Mouse (Mus musculus) G1E-ER4 (cell line): ENCODE results near the gene Mtor. TPM values are rescaled to one million over a fixed set of nuclear protein-coding genes. Genes with fewer than 3 reads are reported as not detected.

Source experiments
- GATA1 ChIP-seq: IDR thresholded peaks from one replicate; pipeline ENCODE4 v1.8.0; 2012; ENCODE audit warnings: low read length, inconsistent platforms
- polyA plus RNA-seq: library from polyadenylated mRNA; stranded (reverse); fragments of >175 nt; gene quantifications from 2 replicates; pipeline ENCODE4 v1.2.3, GENCODE M21; 2012

Mtor gene
- polyA plus RNA-seq, 1 experiment, result 11.7 TPM

GRCm38 (mm10) chr4:148533613-148534328 lies 85.4 kb downstream of the Mtor start:
- TF ChIP-seq GATA1, result no peak

GRCm38 (mm10) chr4:148535876-148536275 lies 87.5 kb downstream of the Mtor start:
- TF ChIP-seq GATA1, result no peak

- no peak for TF ChIP-seq GATA1
Observed at GRCm38 (mm10) chr4:148549106-148549505, 100.7 kb downstream of the Mtor start.

GRCm38 (mm10) chr4:148557766-148558165 lies 109.4 kb downstream of the Mtor start:
- no peak for TF ChIP-seq GATA1

- TF ChIP-seq GATA1, result no peak
Observed at GRCm38 (mm10) chr4:148558297-148559000, 110.0 kb downstream of the Mtor start, which contains the start of gene Exosc10. TSS of gene Exosc10 (plus strand) at chr4:148558429.

- TF ChIP-seq GATA1, result no peak
Observed at GRCm38 (mm10) chr4:148562676-148563075, 114.3 kb downstream of the Mtor start.

GRCm38 (mm10) chr4:148563595-148563994 lies 115.2 kb downstream of the Mtor start:
- no peak for TF ChIP-seq GATA1

- no peak for TF ChIP-seq GATA1
Observed at GRCm38 (mm10) chr4:148570138-148570537, 121.7 kb downstream of the Mtor start.

GRCm38 (mm10) chr4:148570693-148571295 lies 122.4 kb downstream of the Mtor start:
- no peak for TF ChIP-seq GATA1

GRCm38 (mm10) chr4:148573222-148573621 lies 124.8 kb downstream of the Mtor start:
- TF ChIP-seq GATA1, result no peak

- no peak for TF ChIP-seq GATA1
Observed at GRCm38 (mm10) chr4:148580765-148581164, 132.4 kb downstream of the Mtor start.

- TF ChIP-seq GATA1, result no peak
Observed at GRCm38 (mm10) chr4:148581422-148581821, 133.0 kb downstream of the Mtor start.

- peak; percentile 77 for TF ChIP-seq GATA1
Observed at GRCm38 (mm10) chr4:148583257-148583656, 134.8 kb downstream of the Mtor start.

GRCm38 (mm10) chr4:148586648-148587047 lies 138.2 kb downstream of the Mtor start:
- TF ChIP-seq GATA1, result no peak

- no peak for TF ChIP-seq GATA1
Observed at GRCm38 (mm10) chr4:148588793-148589192, 140.4 kb downstream of the Mtor start.

- no peak for TF ChIP-seq GATA1
Observed at GRCm38 (mm10) chr4:148589565-148589964, 141.2 kb downstream of the Mtor start.

- TF ChIP-seq GATA1, result no peak
Observed at GRCm38 (mm10) chr4:148590421-148591170, 142.2 kb downstream of the Mtor start.
